ENCODE assay signal across 12 mouse cellular contexts in genomic region chrX:99012486-99012885, GRCm38 (mm10).
"Had no signal": no experiment of that assay in that cellular context is flagged by ENCODE, and none has a peak within 500 bp of the region (broad histone marks: within the 10 kb centered on the region; RNA-seq: fewer than 3 reads in every experiment).

No protein-coding gene starts in this region.

- DNase-seq: left cerebral cortex, postnatal 4 days; lung, adult 18-20 months; retina, postnatal 1 day; right cerebral cortex, postnatal 4 days; spleen, adult 18-20 months; thymus, adult 18-20 months; thymus, postnatal 14 days had no signal

- H3K9me3 ChIP-seq: limb, embryonic 13.5 days; midbrain, embryonic 12.5 days; neural tube, embryonic 13.5 days had no signal

- H3K4me3 ChIP-seq: limb, embryonic 13.5 days; midbrain, embryonic 12.5 days; neural tube, embryonic 13.5 days had no signal

- H3K36me3 ChIP-seq: limb, embryonic 13.5 days; midbrain, embryonic 12.5 days; neural tube, embryonic 13.5 days had no signal

- H3K9ac ChIP-seq: limb, embryonic 13.5 days; liver, embryonic 14.5 days; midbrain, embryonic 12.5 days; neural tube, embryonic 13.5 days had no signal

- H3K27ac ChIP-seq: limb, embryonic 13.5 days; liver, embryonic 14.5 days; midbrain, embryonic 12.5 days; neural tube, embryonic 13.5 days had no signal

- ATAC-seq: midbrain, embryonic 16.5 days had no signal

- H3K4me1 ChIP-seq: limb, embryonic 13.5 days; midbrain, embryonic 12.5 days; neural tube, embryonic 13.5 days had no signal

- H3K4me2 ChIP-seq: limb, embryonic 13.5 days; midbrain, embryonic 12.5 days; neural tube, embryonic 13.5 days had no signal
